Mouse (Mus musculus) myocyte (in vitro differentiated cells): Measurements from ENCODE around the gene Ugt1a7c. TPM values are rescaled to one million over a fixed set of nuclear protein-coding genes. Genes with fewer than 3 reads are reported as not detected.
A peak's percentile ranks its signal among the peaks of the same experiment; 100 is the strongest.
"Not testable (repeated sequence)": the region's sequence is repeated elsewhere in the genome, so short reads cannot be mapped to it uniquely, and the experiment has no call there.

Experiments used
- H3K27me3 ChIP-seq: one replicate; pipeline ENCODE4 v1.6.1; 2011; ENCODE audit not compliant: control insufficient read depth, insufficient read depth, insufficient read length
- H3K36me3 ChIP-seq: one replicate; pipeline ENCODE4 v1.6.1; 2011; ENCODE audit not compliant: control insufficient read depth, insufficient read depth
- H3K4me2 ChIP-seq: one replicate; pipeline ENCODE4 v1.6.1; 2011; ENCODE audit warnings: low read depth, control low read depth
- H3K4me3 ChIP-seq: one replicate; pipeline ENCODE4 v1.5.1; 2011; ENCODE audit warnings: mild to moderate bottlenecking, control low read depth, moderate library complexity
- H3K79me2 ChIP-seq: one replicate; pipeline ENCODE4 v1.6.1; 2011; ENCODE audit not compliant: control insufficient read depth, insufficient read depth
- H3ac ChIP-seq: one replicate; pipeline ENCODE4 v1.6.1; 2011; ENCODE audit not compliant: control insufficient read depth, insufficient read length
- CEBPB ChIP-seq: IDR thresholded peaks from 2 replicates; pipeline ENCODE4 v1.6.1; 2011; ENCODE audit warnings: mild to moderate bottlenecking, moderate library complexity; ENCODE audit not compliant: poor library complexity, insufficient read depth, severe bottlenecking
- E2F4 ChIP-seq: IDR thresholded peaks from one replicate; pipeline ENCODE4 v1.6.1; 2011; ENCODE audit warnings: mild to moderate bottlenecking, control low read depth, moderate library complexity; ENCODE audit not compliant: insufficient read depth
- MAX ChIP-seq: IDR thresholded peaks from one replicate; pipeline ENCODE4 v1.6.1; 2011; ENCODE audit warnings: low read depth, mild to moderate bottlenecking, control low read depth
- MYOD1 ChIP-seq, 3 experiments: IDR thresholded peaks; one replicate each; pipeline ENCODE4 v1.6.1; 2011; ENCODE audit warnings: control low read depth in 2 of 3, low read depth in 2 of 3, mild to moderate bottlenecking in 2 of 3, moderate library complexity in 1 of 3; ENCODE audit not compliant: insufficient read length in 2 of 3, control insufficient read depth in 1 of 3
- MYOG ChIP-seq, 3 experiments: IDR thresholded peaks; one replicate each; pipeline ENCODE4 v1.6.1; 2011; ENCODE audit warnings: control low read depth in 2 of 3, low read depth in 2 of 3, mild to moderate bottlenecking in 2 of 3; ENCODE audit not compliant: insufficient read length in 2 of 3, control insufficient read depth in 1 of 3, insufficient read depth in 1 of 3
- POLR2A ChIP-seq: IDR thresholded peaks from one replicate; pipeline ENCODE4 v1.6.1; 2011; ENCODE audit warnings: low read depth, mild to moderate bottlenecking, control low read depth, moderate library complexity; ENCODE audit not compliant: insufficient read length
- POLR2AphosphoS2 ChIP-seq: IDR thresholded peaks from one replicate; pipeline ENCODE4 v1.6.1; 2011; ENCODE audit warnings: low read depth, control low read depth; ENCODE audit not compliant: insufficient read length
- REST ChIP-seq: IDR thresholded peaks from one replicate; pipeline ENCODE4 v1.6.1; 2011; ENCODE audit warnings: mild to moderate bottlenecking, control low read depth, moderate library complexity; ENCODE audit not compliant: insufficient read depth, insufficient read length
- SRF ChIP-seq: IDR thresholded peaks from one replicate; pipeline ENCODE4 v1.6.1; 2011; ENCODE audit warnings: low read depth; ENCODE audit not compliant: control insufficient read depth, insufficient read length
- TCF12 ChIP-seq: IDR thresholded peaks from one replicate; pipeline ENCODE4 v1.6.1; 2011; ENCODE audit warnings: mild to moderate bottlenecking, control low read depth; ENCODE audit not compliant: poor library complexity, insufficient read depth, severe bottlenecking
- TCF3 ChIP-seq: IDR thresholded peaks from one replicate; pipeline ENCODE4 v1.6.1; 2011; ENCODE audit warnings: low read depth, control low read depth; ENCODE audit not compliant: insufficient read length
- USF1 ChIP-seq: IDR thresholded peaks from one replicate; pipeline ENCODE4 v1.6.1; 2011; ENCODE audit warnings: low read depth, mild to moderate bottlenecking, control low read depth, moderate library complexity
- polyA plus RNA-seq: library from polyadenylated mRNA; unstranded; fragments of >200 nt; fragmentation: generic; extraction: Trizol; gene quantifications from one replicate; pipeline ENCODE4 v1.2.1, GENCODE M21; 2012; ENCODE audit warnings: missing spikeins

The Ugt1a7c gene
- polyA plus RNA-seq: 0.18 TPM

GRCm38 (mm10) chr1:88094941-88095492, at the start of gene Ugt1a7c:
Gene Ugt1a7c (plus strand): TSS chr1:88095062.
- Histone ChIP-seq H3K4me2 (peak within 1 kb of the TSS; percentile 6), H3ac (no peak within 1 kb of the TSS), H3K4me3 (no peak within 1 kb of the TSS), H3K36me3 (no peaks in the 10 kb centered on the region), H3K79me2 (no peaks in the 10 kb centered on the region), H3K27me3 (no peaks in the 10 kb centered on the region)
- no peak for TF ChIP-seq MYOG (IDR thresholded peaks at IDR 0.05; ENCODE audit: control insufficient read depth in 1 of 3, insufficient read depth in 1 of 3, insufficient read length in 2 of 3, low read depth in 2 of 3)

GRCm38 (mm10) chr1:88047408-88047807, 47.5 kb upstream of the Ugt1a7c start:
- H3ac ChIP-seq, H3K79me2 ChIP-seq, H3K4me2 ChIP-seq, H3K36me3 ChIP-seq, H3K4me3 ChIP-seq, H3K27me3 ChIP-seq: not testable (repeated sequence)

DNA sequence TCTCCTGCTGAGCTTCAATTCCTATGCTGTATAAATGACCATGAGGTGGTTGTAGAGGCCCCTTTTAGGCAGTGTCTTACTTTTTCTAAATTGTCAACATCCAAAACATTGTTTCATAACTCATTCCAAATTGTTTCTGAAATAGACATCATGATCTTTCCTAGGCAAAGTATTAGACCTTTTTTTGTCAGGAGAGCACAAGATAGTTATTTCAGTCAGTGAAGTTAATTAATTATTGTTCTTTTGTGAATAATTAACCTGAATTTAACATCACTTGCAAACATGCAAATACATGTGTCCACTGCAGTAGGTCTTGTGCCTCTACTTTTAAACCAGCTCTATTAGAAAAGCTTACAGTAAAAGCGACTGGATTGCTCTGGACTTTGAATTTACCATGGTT, 39.8 kb upstream of the Ugt1a7c start, which contains the start of gene Ugt1a10:
Ugt1a10 (plus strand) TSS at position 301 of the 400 bp plus-strand sequence.
- no peaks in the 10 kb centered on the region for H3K79me2 ChIP-seq
- no peak within 1 kb of the TSS for H3ac ChIP-seq
- no peak within 1 kb of the TSS for H3K4me2 ChIP-seq
- H3K4me3 ChIP-seq: no peak within 1 kb of the TSS
- no peak for TF ChIP-seq POLR2A
- no peak for TF ChIP-seq MYOG (IDR thresholded peaks at IDR 0.05; ENCODE audit: control insufficient read depth in 1 of 3, insufficient read depth in 1 of 3, insufficient read length in 2 of 3, low read depth in 2 of 3)
- TF ChIP-seq TCF12: no peak
- no peak for TF ChIP-seq POLR2AphosphoS2
- no peak for TF ChIP-seq MYOD1 (IDR thresholded peaks at IDR 0.05; ENCODE audit: control insufficient read depth in 1 of 3, insufficient read length in 2 of 3, low read depth in 2 of 3)
- no peak for TF ChIP-seq MAX
- TF ChIP-seq E2F4: no peak
- TF ChIP-seq USF1: no peak
- TF ChIP-seq REST: no peak
- TF ChIP-seq CEBPB: no peak
- H3K36me3 ChIP-seq: no peaks in the 10 kb centered on the region
- H3K27me3 ChIP-seq: no peaks in the 10 kb centered on the region

GRCm38 (mm10) chr1:88066472-88067102, 28.3 kb upstream of the Ugt1a7c start:
- not testable (repeated sequence) for H3K4me2 ChIP-seq, H3K79me2 ChIP-seq, H3ac ChIP-seq, H3K27me3 ChIP-seq, H3K4me3 ChIP-seq, H3K36me3 ChIP-seq

DNA sequence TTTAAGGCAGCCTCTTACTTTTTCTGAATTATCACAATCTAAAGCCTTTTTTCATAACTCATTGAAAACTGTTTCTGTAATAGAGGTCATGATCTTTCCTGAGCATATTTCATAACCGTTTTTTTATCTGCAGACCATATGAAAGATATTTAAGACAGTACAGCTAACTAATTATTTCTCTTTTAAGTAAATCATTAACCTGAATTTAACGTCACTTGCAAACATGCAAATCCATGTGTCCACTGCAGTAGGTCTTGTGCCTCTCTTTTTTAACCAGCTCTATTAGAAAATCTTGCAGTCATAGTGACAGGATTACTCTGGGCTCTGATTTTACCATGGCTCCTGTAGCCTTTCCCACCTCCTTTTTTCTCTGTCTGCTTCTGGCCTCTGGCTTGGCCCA, 24.4 kb upstream of the Ugt1a7c start, which contains the start of gene Ugt1a9:
Ugt1a9 (plus strand) TSS at position 306 of the 400 bp plus-strand sequence.
- no peaks in the 10 kb centered on the region for H3K36me3 ChIP-seq
- H3K27me3 ChIP-seq: no peaks in the 10 kb centered on the region
- H3ac ChIP-seq: no peak within 1 kb of the TSS
- H3K4me2 ChIP-seq: no peak within 1 kb of the TSS
- TF ChIP-seq POLR2A: no peak
- no peak for TF ChIP-seq E2F4
- TF ChIP-seq MAX: no peak
- no peak for TF ChIP-seq CEBPB
- TF ChIP-seq TCF3: no peak
- TF ChIP-seq MYOD1 (IDR thresholded peaks at IDR 0.05; ENCODE audit: control insufficient read depth in 1 of 3, insufficient read length in 2 of 3, low read depth in 2 of 3): no peak
- TF ChIP-seq USF1: no peak
- TF ChIP-seq POLR2AphosphoS2: no peak
- no peak for TF ChIP-seq SRF
- no peak for TF ChIP-seq MYOG (IDR thresholded peaks at IDR 0.05; ENCODE audit: control insufficient read depth in 1 of 3, insufficient read depth in 1 of 3, insufficient read length in 2 of 3, low read depth in 2 of 3)
- TF ChIP-seq TCF12: no peak
- TF ChIP-seq REST: no peak
- no peaks in the 10 kb centered on the region for H3K79me2 ChIP-seq
- no peak within 1 kb of the TSS for H3K4me3 ChIP-seq
